Mouse (Mus musculus): ENCODE measurements around the gene Zbtb17.

DNA sequence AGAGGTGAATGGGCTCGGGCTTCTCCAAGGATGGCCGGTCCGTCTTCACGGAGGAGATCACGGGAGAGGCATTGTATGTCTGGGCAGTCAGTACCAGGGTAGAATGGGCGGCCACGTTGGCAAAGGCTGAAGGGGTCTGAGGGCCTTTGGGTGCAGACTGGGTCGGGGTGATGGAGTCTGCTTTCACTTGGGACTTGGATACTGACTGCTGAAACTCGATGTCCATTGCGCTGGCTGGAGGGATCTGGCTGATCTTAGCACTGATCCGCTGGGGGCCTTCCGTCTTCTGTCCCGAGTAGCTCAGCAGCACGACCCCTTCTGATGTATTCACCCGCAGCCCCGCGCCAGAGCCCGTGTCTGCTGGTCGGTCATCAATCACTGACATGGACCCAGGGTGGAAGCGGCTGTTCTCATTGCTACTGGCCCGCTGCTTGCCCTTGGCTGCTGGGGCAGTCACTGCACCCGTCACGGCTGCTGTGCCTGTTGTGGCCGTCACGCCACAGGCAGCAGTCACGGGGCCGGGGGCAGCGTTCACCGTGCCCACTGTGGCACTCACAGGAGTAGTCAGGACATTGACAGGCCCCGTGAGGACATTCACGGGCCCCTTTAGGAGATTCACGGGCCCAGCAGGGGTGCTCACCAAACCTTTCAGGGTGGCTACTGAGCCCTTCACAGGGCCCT, 28.3 kb downstream of the Zbtb17 start:
- no peak for TF ChIP-seq CTCF (IDR thresholded peaks at IDR 0.05; ENCODE audit: borderline replicate concordance, extremely low read depth, insufficient read depth, insufficient read length)
- TF ChIP-seq POLR2A (IDR thresholded peaks at IDR 0.05; ENCODE audit: borderline replicate concordance, extremely low read depth, insufficient read depth, insufficient read length, poor library complexity, severe bottlenecking), result no peak
